Mouse (Mus musculus): ENCODE data around the gene Hoxb8. TPM values are rescaled to one million over a fixed set of nuclear protein-coding genes. Genes with fewer than 3 reads are reported as not detected.

Gene Hoxb8
- polyA plus RNA-seq, 1 experiment from 2014 or later, result not detected

DNA sequence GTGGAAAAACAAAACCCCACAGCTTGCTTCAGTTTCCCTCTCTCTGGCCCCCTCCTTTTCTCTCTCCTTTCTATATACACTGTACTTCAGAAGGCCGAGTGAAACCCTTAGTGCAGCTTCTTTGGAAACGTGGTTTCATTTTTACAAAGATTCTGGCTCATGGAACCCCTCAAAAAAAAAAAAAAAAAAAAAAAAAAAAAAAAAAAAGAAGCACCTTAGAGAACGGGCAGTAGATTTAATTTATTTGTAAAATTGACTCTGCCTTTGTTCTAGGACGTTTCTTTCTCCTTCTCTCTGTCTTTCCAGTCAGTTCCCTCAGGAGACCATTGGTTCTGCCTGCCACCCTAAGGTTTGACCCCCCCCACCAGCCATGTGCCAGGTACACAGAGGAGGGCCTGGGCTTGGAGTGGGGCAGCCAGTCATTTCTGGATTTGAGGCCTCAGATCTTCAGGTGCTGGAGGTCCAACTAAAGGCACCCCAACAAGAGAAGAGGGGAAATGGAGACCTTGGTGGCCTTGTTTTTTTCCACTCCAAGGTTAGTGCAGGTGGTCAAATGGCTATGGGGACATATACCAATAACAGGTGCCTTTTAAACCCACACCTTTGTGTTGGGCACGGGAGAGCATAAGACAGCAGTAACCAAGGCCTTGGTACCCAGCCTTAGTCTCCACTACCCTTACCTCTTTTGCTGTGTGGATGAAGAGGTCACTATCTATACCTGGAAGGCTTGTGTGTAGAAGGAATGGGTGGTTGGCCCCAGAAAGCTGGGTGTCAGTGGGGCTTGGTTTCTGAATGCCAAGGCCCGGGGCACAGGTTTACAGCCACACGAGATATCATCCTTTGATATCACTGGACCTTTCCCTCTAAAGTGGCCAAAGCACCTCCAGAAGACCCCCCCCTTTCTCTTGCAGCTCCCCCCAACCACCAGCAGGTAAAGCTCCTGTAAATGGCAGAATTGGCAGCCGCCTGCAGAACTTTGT, 1.0 kb upstream of the Hoxb8 start:
- WGBS, result 9% methylated on average over 8 of the region's 8 CpGs
- Histone ChIP-seq H3K9me3 (ENCODE audit: control insufficient read depth, low read length) (no peaks in the 10 kb centered on the region), H3K36me3 (ENCODE audit: control insufficient read depth, insufficient read depth, low read length) (no peaks in the 10 kb centered on the region), H3K27me3 (ENCODE audit: control insufficient read depth, insufficient read depth, low read length) (peaks cover 98% of the 10 kb centered on the region), H3K4me1 (ENCODE audit: control insufficient read depth, insufficient read depth, low read length) (0 out of 2 replicates have a peak, but pooled peaks cover 2% of the 10 kb centered on the region), H3K4me2 (ENCODE audit: low read length) (no peak overlapping the region), H3K4me3 (replicated peaks; ENCODE audit: low read depth, low read length) (no peak overlapping the region), H3K27ac (replicated peaks; ENCODE audit: low read depth, low read length) (no peak overlapping the region), H3K9ac (replicated peaks; ENCODE audit: low read length) (no peak overlapping the region)
- ATAC-seq (ENCODE audit: low FRiP score, low TSS enrichment) (no peak), DNase-seq (no peak)

- DNase-seq (no peak), ATAC-seq (ENCODE audit: low FRiP score, low TSS enrichment) (no peak)
- H3K4me3 ChIP-seq (replicated peaks; ENCODE audit: low read depth, low read length), result no peak overlapping the region
- no peak overlapping the region for H3K27ac ChIP-seq (replicated peaks; ENCODE audit: low read depth, low read length)
- H3K4me1 ChIP-seq (ENCODE audit: control insufficient read depth, insufficient read depth, low read length), result 0 out of 2 replicates have a peak, but pooled peaks cover 2% of the 10 kb centered on the region
- no peaks in the 10 kb centered on the region for H3K36me3 ChIP-seq (ENCODE audit: control insufficient read depth, insufficient read depth, low read length)
- H3K4me2 ChIP-seq (ENCODE audit: low read length), result no peak overlapping the region
- WGBS, result 4% methylated on average over 18 of the region's 18 CpGs
- H3K9ac ChIP-seq (replicated peaks; ENCODE audit: low read length), result no peak overlapping the region
- H3K9me3 ChIP-seq (ENCODE audit: control insufficient read depth, low read length), result no peaks in the 10 kb centered on the region
- H3K27me3 ChIP-seq (ENCODE audit: control insufficient read depth, insufficient read depth, low read length), result peaks cover 98% of the 10 kb centered on the region
Observed at GRCm38 (mm10) chr11:96281396-96281795, 309 bp upstream of the Hoxb8 start.

DNA sequence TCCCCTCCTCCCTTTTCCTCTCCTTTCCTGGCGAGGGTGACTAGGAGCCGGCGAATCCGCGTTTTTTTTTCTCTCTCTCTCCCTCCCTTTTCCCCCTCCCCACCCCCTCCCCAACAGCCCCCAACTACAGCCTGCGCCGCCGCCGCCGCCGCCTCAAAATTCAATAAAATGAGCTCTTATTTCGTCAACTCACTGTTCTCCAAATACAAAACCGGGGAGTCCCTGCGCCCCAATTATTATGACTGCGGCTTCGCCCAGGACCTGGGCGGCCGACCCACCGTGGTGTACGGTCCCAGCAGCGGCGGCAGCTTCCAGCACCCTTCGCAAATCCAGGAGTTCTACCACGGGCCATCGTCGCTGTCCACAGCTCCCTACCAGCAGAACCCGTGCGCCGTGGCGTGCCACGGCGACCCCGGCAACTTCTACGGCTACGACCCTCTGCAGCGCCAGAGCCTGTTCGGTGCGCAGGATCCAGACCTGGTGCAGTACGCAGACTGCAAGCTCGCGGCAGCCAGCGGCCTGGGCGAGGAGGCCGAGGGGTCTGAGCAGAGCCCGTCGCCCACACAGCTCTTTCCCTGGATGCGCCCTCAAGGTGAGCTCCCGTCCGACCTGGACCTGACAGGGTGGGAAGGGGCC, 1.2 kb downstream of the Hoxb8 start:
- ATAC-seq (ENCODE audit: low FRiP score, low TSS enrichment), result no peak
- under 1% methylated on average over 49 of the region's 49 CpGs for WGBS
- no peak for DNase-seq

DNA sequence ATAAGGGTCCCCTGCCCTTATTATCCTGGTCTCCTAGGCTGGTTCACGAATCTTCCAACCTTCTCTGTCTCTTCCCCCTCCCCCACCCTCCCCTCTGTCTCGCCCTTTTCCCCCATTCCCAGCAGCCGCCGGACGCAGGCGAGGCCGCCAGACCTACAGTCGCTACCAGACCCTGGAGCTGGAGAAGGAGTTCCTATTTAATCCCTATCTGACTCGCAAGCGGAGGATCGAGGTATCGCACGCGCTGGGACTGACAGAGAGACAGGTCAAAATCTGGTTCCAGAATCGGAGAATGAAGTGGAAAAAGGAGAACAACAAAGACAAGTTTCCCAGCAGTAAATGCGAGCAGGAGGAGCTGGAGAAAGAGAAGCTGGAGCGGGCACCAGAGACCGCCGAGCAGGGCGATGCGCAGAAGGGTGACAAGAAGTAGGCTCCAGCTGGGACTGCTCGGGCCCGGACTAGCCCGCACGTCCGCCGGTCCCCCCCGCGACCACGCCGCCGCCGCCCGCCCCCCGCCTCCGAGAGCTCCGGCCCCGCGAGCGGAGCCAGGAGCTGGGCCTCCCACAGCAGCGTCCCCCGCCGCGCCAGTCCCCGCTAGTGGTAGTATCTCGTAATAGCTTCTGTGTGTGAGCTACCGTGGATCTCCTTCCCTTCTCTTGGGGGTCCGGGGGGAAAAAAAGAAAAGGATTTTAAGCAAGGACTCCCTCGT, 2.5 kb downstream of the Hoxb8 start:
- peak overlapping the region; percentile 12; the same call in 1 of the 2 replicates for H3K4me3 ChIP-seq (replicated peaks; ENCODE audit: low read depth, low read length)
- ATAC-seq (ENCODE audit: low FRiP score, low TSS enrichment), result no peak
- H3K27ac ChIP-seq (replicated peaks; ENCODE audit: low read depth, low read length), result no peak overlapping the region
- WGBS, result under 1% methylated on average over 49 of the region's 49 CpGs
- peaks cover 99% of the 10 kb centered on the region for H3K27me3 ChIP-seq (ENCODE audit: control insufficient read depth, insufficient read depth, low read length)
- H3K9ac ChIP-seq (replicated peaks; ENCODE audit: low read length), result no peak overlapping the region
- peak; percentile 68 for DNase-seq
- no peaks in the 10 kb centered on the region for H3K9me3 ChIP-seq (ENCODE audit: control insufficient read depth, low read length)
- 0 out of 2 replicates have a peak, but pooled peaks cover 2% of the 10 kb centered on the region for H3K4me1 ChIP-seq (ENCODE audit: control insufficient read depth, insufficient read depth, low read length)
- peak overlapping the region; percentile 40 for H3K4me2 ChIP-seq (ENCODE audit: low read length)
- H3K36me3 ChIP-seq (ENCODE audit: control insufficient read depth, insufficient read depth, low read length), result no peaks in the 10 kb centered on the region

More for the DNA sequence above, 1.2 kb downstream of the Hoxb8 start:
- Histone ChIP-seq H3K9me3 (ENCODE audit: control insufficient read depth, low read length) (no peaks in the 10 kb centered on the region), H3K4me1 (ENCODE audit: control insufficient read depth, insufficient read depth, low read length) (0 out of 2 replicates have a peak, but pooled peaks cover 2% of the 10 kb centered on the region), H3K27ac (replicated peaks; ENCODE audit: low read depth, low read length) (no peak overlapping the region), H3K27me3 (ENCODE audit: control insufficient read depth, insufficient read depth, low read length) (peaks cover 98% of the 10 kb centered on the region), H3K9ac (replicated peaks; ENCODE audit: low read length) (no peak overlapping the region), H3K4me2 (ENCODE audit: low read length) (no peak overlapping the region), H3K36me3 (ENCODE audit: control insufficient read depth, insufficient read depth, low read length) (no peaks in the 10 kb centered on the region), H3K4me3 (replicated peaks; ENCODE audit: low read depth, low read length) (no peak overlapping the region)

DNA sequence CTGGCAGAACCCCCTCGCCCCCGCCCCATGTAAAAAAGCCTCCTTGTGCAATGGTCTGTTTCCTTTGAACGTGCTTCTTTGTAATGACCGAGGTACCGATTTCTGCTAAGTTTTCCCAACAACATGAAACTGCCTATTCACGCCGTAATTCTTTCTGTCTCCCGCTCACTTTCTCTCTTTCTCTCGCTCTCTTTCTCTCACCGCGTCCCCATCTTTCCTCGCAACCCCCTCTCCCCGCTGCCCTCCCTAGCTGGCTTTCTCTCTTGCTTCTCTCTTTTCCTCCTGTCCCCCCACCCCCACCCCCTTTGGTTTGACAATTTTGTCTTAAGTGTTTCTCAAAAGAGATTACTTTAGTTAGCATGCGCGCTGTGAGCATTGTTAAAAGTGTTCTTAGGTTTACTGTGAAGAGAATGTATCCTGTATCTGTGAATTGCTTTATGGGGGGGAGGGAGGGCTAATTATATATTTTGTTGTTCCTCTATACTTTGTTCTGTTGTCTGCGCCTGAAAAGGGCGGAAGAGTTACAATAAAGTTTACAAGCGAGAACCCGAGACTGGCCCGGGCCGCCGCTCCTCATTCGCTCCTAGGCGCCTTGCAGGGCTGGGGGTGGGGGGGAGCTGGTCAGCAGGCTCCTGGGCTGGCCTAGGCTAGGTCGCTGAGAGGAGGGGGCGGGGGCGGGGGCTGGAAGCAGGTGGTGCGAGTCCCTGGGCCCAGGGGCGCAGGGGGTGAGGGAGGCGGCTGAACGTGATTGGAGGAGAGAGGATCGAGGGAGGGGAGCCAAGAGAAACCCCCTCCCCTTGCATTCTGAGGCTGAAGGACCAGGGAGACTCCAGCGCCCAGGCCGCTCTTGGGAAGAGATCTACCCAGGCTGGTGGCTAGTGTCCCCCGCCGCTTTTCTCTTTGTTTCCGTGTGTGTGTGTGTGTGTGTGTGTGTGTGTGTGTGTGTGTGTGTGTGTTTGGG, 3.3 kb downstream of the Hoxb8 start:
- WGBS, result 1% methylated on average over 35 of the region's 37 CpGs
- no peak overlapping the region for H3K27ac ChIP-seq (replicated peaks; ENCODE audit: low read depth, low read length)
- no peaks in the 10 kb centered on the region for H3K9me3 ChIP-seq (ENCODE audit: control insufficient read depth, low read length)

GRCm38 (mm10) chr11:96285771-96286738, 4.3 kb downstream of the Hoxb8 start, which contains the start of gene Hoxb7:
Gene Hoxb7 (plus strand): TSS chr11:96286623.
- H3K27ac ChIP-seq (replicated peaks; ENCODE audit: low read depth, low read length), result no peak within 1 kb of the TSS
- H3K27me3 ChIP-seq (ENCODE audit: control insufficient read depth, insufficient read depth, low read length), result peaks cover 99% of the 10 kb centered on the region
- H3K4me3 ChIP-seq (replicated peaks; ENCODE audit: low read depth, low read length), result no peak within 1 kb of the TSS
- H3K4me2 ChIP-seq (ENCODE audit: low read length), result no peak within 1 kb of the TSS
- DNase-seq (no peak), ATAC-seq (ENCODE audit: low FRiP score, low TSS enrichment) (no peak)
- 2% methylated on average over 43 of the region's 43 CpGs for WGBS
- no peak within 1 kb of the TSS for H3K9ac ChIP-seq (replicated peaks; ENCODE audit: low read length)
- no peaks in the 10 kb centered on the region for H3K36me3 ChIP-seq (ENCODE audit: control insufficient read depth, insufficient read depth, low read length)
- no peaks in the 10 kb centered on the region for H3K9me3 ChIP-seq (ENCODE audit: control insufficient read depth, low read length)
- H3K4me1 ChIP-seq (ENCODE audit: control insufficient read depth, insufficient read depth, low read length), result 0 out of 2 replicates have a peak, but pooled peaks cover 2% of the 10 kb centered on the region

More for the DNA sequence above, 3.3 kb downstream of the Hoxb8 start:
- Histone ChIP-seq H3K9ac (replicated peaks; ENCODE audit: low read length) (no peak overlapping the region), H3K27me3 (ENCODE audit: control insufficient read depth, insufficient read depth, low read length) (peaks cover 99% of the 10 kb centered on the region), H3K4me2 (ENCODE audit: low read length) (peak overlapping the region; percentile 40), H3K4me1 (ENCODE audit: control insufficient read depth, insufficient read depth, low read length) (0 out of 2 replicates have a peak, but pooled peaks cover 2% of the 10 kb centered on the region), H3K36me3 (ENCODE audit: control insufficient read depth, insufficient read depth, low read length) (no peaks in the 10 kb centered on the region), H3K4me3 (replicated peaks; ENCODE audit: low read depth, low read length) (peak overlapping the region; percentile 12; the same call in 1 of the 2 replicates)
- ATAC-seq (ENCODE audit: low FRiP score, low TSS enrichment) (no peak), DNase-seq (no peak)

DNA sequence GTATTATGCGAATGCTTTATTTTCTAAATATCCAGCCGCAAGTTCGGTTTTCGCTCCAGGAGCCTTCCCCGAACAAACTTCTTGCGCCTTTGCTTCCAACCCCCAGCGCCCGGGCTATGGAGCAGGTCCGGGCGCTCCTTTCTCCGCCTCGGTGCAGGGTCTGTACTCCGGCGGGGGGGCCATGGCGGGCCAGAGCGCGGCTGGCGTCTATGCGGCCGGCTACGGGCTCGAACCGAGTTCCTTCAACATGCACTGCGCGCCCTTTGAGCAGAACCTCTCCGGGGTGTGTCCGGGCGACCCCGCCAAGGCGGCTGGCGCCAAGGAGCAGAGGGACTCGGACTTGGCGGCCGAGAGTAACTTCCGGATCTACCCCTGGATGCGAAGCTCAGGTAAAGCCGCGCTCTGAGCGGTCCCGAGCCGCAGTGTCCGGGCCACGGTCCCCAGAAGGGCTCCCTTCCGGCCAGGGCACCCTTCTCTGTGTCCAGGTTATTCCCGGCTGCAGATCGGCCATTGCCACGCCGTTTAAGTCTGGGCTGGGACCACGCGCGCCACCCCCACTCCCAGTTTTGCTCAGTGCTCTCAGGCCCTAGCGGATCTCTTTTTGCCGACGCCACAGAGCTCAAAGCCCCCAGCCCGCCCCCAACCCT, 5.2 kb downstream of the Hoxb8 start:
- DNase-seq (no peak), ATAC-seq (ENCODE audit: low FRiP score, low TSS enrichment) (no peak)
- no peak overlapping the region for H3K4me3 ChIP-seq (replicated peaks; ENCODE audit: low read depth, low read length)
- no peak overlapping the region for H3K9ac ChIP-seq (replicated peaks; ENCODE audit: low read length)
- 1% methylated on average over 55 of the region's 55 CpGs for WGBS
- H3K27me3 ChIP-seq (ENCODE audit: control insufficient read depth, insufficient read depth, low read length), result peaks cover 97% of the 10 kb centered on the region
- H3K9me3 ChIP-seq (ENCODE audit: control insufficient read depth, low read length), result no peaks in the 10 kb centered on the region
- 0 out of 2 replicates have a peak, but pooled peaks cover 2% of the 10 kb centered on the region for H3K4me1 ChIP-seq (ENCODE audit: control insufficient read depth, insufficient read depth, low read length)
- no peaks in the 10 kb centered on the region for H3K36me3 ChIP-seq (ENCODE audit: control insufficient read depth, insufficient read depth, low read length)
- H3K4me2 ChIP-seq (ENCODE audit: low read length), result no peak overlapping the region
- H3K27ac ChIP-seq (replicated peaks; ENCODE audit: low read depth, low read length), result no peak overlapping the region
